In the genomic region with DNA sequence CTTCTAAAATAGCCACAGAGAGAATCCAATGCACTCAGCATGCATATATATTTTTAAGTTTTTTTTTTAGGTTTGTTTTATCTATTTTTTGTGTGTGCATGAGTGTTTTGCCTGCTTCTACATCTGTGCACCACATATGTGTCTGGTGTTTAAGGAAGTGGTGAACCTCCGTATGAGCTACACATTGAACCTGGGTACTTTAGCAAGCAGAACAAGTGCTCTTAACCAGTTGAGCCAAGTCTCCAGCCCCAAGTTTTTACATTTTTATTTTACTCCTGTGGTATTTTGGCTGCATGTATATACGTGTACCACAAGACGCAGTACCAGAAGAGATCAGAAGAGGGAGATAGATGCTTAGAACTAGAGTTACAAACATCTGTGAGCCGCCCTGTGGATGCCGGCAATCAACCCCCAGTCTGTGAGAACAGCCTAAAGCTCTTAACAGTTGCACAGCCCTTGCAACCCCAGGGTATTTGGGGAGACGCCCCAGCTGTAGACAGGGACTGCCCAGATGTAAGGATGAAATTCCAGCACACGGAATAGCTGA, we compare ENCODE assay signal across 1 mouse cellular context.
TF ChIP-seq lines count a peak whose summit lies in the region.

No protein-coding gene starts in this region.

TF ChIP-seq in MEL, 35 proteins besides CTCF, POLR2A, EP300 and RAD21 (continued from another document):
- TF ChIP-seq POLR2AphosphoS2 (IDR thresholded peaks at IDR 0.05; ENCODE audit: low read length), result no peak
- TF ChIP-seq POLR2AphosphoS5 (IDR thresholded peaks at IDR 0.05; ENCODE audit: borderline replicate concordance, low read depth, low read length), result no peak
- no peak for TF ChIP-seq ZMIZ1 (IDR thresholded peaks at IDR 0.05; ENCODE audit: low read depth, low read length)
- no peak for TF ChIP-seq SIN3A (IDR thresholded peaks at IDR 0.05; ENCODE audit: low read length)
- no peak for TF ChIP-seq MEF2A (IDR thresholded peaks at IDR 0.05; ENCODE audit: extremely low read depth, insufficient replicate concordance, low read depth, low read length, poor library complexity, severe bottlenecking)
- no peak for TF ChIP-seq ZNF384 (IDR thresholded peaks at IDR 0.05; ENCODE audit: low read depth, low read length)
- peak; percentile 82; the same call in 1 of the 2 replicates for TF ChIP-seq UBTF (IDR thresholded peaks at IDR 0.05; ENCODE audit: borderline replicate concordance, insufficient read depth, low read depth, low read length)
- no peak for TF ChIP-seq NRF1 (IDR thresholded peaks at IDR 0.05; ENCODE audit: insufficient read depth, low read depth, low read length, poor library complexity, severe bottlenecking)
- TF ChIP-seq MXI1 (IDR thresholded peaks at IDR 0.05; ENCODE audit: low read depth, low read length), result no peak
- no peak for TF ChIP-seq SMC3 (IDR thresholded peaks at IDR 0.05; ENCODE audit: low read depth, low read length)
- no peak for TF ChIP-seq HCFC1 (IDR thresholded peaks at IDR 0.05; ENCODE audit: low read depth, low read length)
- TF ChIP-seq MYB (IDR thresholded peaks at IDR 0.05; ENCODE audit: low read depth, low read length), result no peak
